Mouse (Mus musculus) stomach, postnatal 0 days (tissue): ENCODE data around the gene Adcy9. TPM values are rescaled to one million over a fixed set of nuclear protein-coding genes. Genes with fewer than 3 reads are reported as not detected.

ENCODE experiments used
- ATAC-seq: fragments of 200-750 bp; cut with Nextera tagmentation; 2 replicates; pipeline ENCODE4 v1.8.0; 2017; ENCODE audit not compliant: low FRiP score, low TSS enrichment
- DNase-seq: peaks from one replicate; pipeline ENCODE4 v3.0.0-alpha.2; 2016; ENCODE audit warnings: low spot score
- H3K27ac ChIP-seq: fragments of 300-500 bp; sonication (generic); replicated peaks from 2 replicates; pipeline ENCODE4 v1.5.1; 2014; ENCODE audit warnings: mild to moderate bottlenecking, control low read depth
- H3K27me3 ChIP-seq: fragments of 300-500 bp; sonication (generic); 2 replicates; pipeline ENCODE4 v1.6.1; 2014; ENCODE audit warnings: low read length; ENCODE audit not compliant: control insufficient read depth, insufficient read depth
- H3K36me3 ChIP-seq: fragments of 300-500 bp; sonication (generic); 2 replicates; pipeline ENCODE4 v1.6.1; 2014; ENCODE audit warnings: low read length, mixed read lengths; ENCODE audit not compliant: control insufficient read depth, insufficient read depth
- H3K4me1 ChIP-seq: fragments of 300-500 bp; sonication (generic); replicated peaks from 2 replicates; pipeline ENCODE4 v1.6.1; 2014; ENCODE audit warnings: antibody characterized with exemption; ENCODE audit not compliant: control insufficient read depth, insufficient read depth
- H3K4me2 ChIP-seq: fragments of 300-500 bp; sonication (generic); replicated peaks from 2 replicates; pipeline ENCODE4 v1.6.1; 2014; ENCODE audit warnings: low read depth, mild to moderate bottlenecking, control low read depth, moderate library complexity
- H3K4me3 ChIP-seq: fragments of 300-500 bp; sonication (generic); 2 replicates; pipeline ENCODE4 v1.5.1; 2014; ENCODE audit warnings: low read depth, low read length, control low read depth
- H3K9ac ChIP-seq: fragments of 300-500 bp; sonication (generic); 2 replicates; pipeline ENCODE4 v1.6.1; 2014; ENCODE audit warnings: mild to moderate bottlenecking, low read length, control low read depth, mixed read lengths
- H3K9me3 ChIP-seq: fragments of 300-500 bp; sonication (generic); 2 replicates; pipeline ENCODE4 v1.6.1; 2016; ENCODE audit warnings: low read length; ENCODE audit not compliant: control insufficient read depth
- CTCF ChIP-seq: IDR thresholded peaks from 2 replicates; pipeline ENCODE4 v1.5.1; 2016; ENCODE audit warnings: antibody characterized with exemption, low read depth, mild to moderate bottlenecking, moderate library complexity
- EP300 ChIP-seq: optimal IDR thresholded peaks from 2 replicates; pipeline ENCODE3; 2016; ENCODE audit warnings: antibody characterized with exemption
- WGBS: fragments of 180-500 bp; shearing (Covaris S2); extraction: QIAGEN DNeasy Blood & Tissue Kit; methylation state at CpG from one replicate; pipeline ENCODE4 v1.1.7; 2014; 5-methylcytosine and 5-hydroxymethylcytosine counted together
- polyA plus RNA-seq: library from polyadenylated mRNA; unstranded; fragments of >200 nt; fragmentation: Nextera tagmentation; extraction: Ambion mirVana; gene quantifications from 2 replicates; pipeline ENCODE4 v1.2.1, GENCODE M21; 2015

Gene Adcy9
- polyA plus RNA-seq, 1 experiment from 2014 or later, result 1.2 TPM

GRCm38 (mm10) chr16:4337269-4337668 is 83.0 kb downstream of the Adcy9 start:
- WGBS, result 56% methylated on average over 4 of the region's 4 CpGs
- Histone ChIP-seq H3K9me3 (no peaks in the 10 kb centered on the region), H3K4me3 (no peak overlapping the region), H3K27me3 (no peaks in the 10 kb centered on the region), H3K4me1 (no peaks in the 10 kb centered on the region), H3K9ac (no peak overlapping the region), H3K36me3 (no peaks in the 10 kb centered on the region), H3K4me2 (no peak overlapping the region), H3K27ac (no peak overlapping the region)
- DNase-seq (no peak), ATAC-seq (no peak)
- TF ChIP-seq CTCF (no peak), EP300 (no peak)

DNA sequence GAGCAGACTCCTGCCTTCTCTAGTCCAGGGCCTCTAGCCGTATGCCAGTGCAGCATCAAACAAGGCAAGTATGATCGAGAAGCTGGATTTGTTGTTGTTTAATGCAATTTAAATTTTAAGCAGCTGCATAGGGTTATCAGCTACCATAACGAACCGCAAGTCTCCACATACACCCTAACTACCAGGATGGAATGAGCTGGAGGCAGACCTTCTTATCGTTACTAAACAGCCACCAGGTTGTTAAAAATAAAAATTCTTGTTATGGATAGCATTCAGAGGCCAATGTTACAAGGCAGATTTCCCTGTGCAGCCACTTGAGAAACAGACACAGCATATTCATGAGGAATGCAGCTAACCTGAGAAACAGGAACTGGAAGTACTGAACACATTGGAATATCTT is 86.5 kb downstream of the Adcy9 start:
- no peak overlapping the region for H3K9ac ChIP-seq
- DNase-seq (no peak), ATAC-seq (no peak)
- no peak overlapping the region for H3K27ac ChIP-seq
- H3K36me3 ChIP-seq, result no peaks in the 10 kb centered on the region
- WGBS, result 87% methylated on average over 5 of the region's 5 CpGs
- no peaks in the 10 kb centered on the region for H3K27me3 ChIP-seq
- TF ChIP-seq EP300, result no peak
- no peak for TF ChIP-seq CTCF
- H3K4me1 ChIP-seq, result no peaks in the 10 kb centered on the region
- no peak overlapping the region for H3K4me3 ChIP-seq
- H3K4me2 ChIP-seq, result no peak overlapping the region
- H3K9me3 ChIP-seq, result no peaks in the 10 kb centered on the region

GRCm38 (mm10) chr16:4333371-4333770 is 86.9 kb downstream of the Adcy9 start:
- Histone ChIP-seq H3K4me3 (no peak overlapping the region), H3K27me3 (no peaks in the 10 kb centered on the region), H3K4me2 (no peak overlapping the region), H3K4me1 (no peaks in the 10 kb centered on the region), H3K27ac (no peak overlapping the region), H3K9me3 (no peaks in the 10 kb centered on the region), H3K36me3 (no peaks in the 10 kb centered on the region), H3K9ac (no peak overlapping the region)
- TF ChIP-seq EP300, result no peak
- no peak for TF ChIP-seq CTCF
- ATAC-seq (no peak), DNase-seq (no peak)
- WGBS, result 87% methylated on average over 2 of the region's 2 CpGs

GRCm38 (mm10) chr16:4327081-4327480 is 93.2 kb downstream of the Adcy9 start:
- no peak for DNase-seq
- Histone ChIP-seq H3K4me2 (no peak overlapping the region), H3K27ac (no peak overlapping the region), H3K27me3 (no peaks in the 10 kb centered on the region), H3K9me3 (no peaks in the 10 kb centered on the region), H3K4me1 (no peaks in the 10 kb centered on the region), H3K9ac (no peak overlapping the region), H3K36me3 (no peaks in the 10 kb centered on the region), H3K4me3 (no peak overlapping the region)
- ATAC-seq, result no peak
- TF ChIP-seq EP300, result no peak
- no peak for TF ChIP-seq CTCF

- no peaks in the 10 kb centered on the region for H3K4me1 ChIP-seq
- no peak for ATAC-seq
- 88% methylated on average over 2 of the region's 2 CpGs for WGBS
Observed at GRCm38 (mm10) chr16:4325801-4326200, 94.5 kb downstream of the Adcy9 start.

DNA sequence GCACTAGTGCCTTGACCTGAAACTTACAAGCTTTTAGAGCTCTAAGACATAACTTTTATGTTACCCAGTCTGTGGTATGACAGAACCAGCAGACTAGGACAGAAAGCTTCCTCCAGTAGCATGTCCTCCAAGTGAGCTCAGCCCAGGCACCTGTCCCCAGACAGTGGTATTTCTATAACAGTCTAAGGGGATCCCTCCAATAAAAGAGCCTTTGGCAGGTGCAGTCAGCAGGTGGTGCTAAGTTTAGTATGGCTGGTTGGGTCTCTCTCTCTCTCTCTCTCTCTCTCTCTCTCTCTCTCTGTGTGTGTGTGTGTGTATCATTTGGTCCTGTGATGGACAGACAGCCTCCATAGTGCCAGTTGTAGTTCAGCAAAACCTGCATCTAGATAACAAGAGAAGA is 95.3 kb downstream of the Adcy9 start:
- Histone ChIP-seq H3K4me1 (no peaks in the 10 kb centered on the region), H3K27ac (no peak overlapping the region), H3K9ac (no peak overlapping the region), H3K4me3 (no peak overlapping the region), H3K4me2 (no peak overlapping the region), H3K9me3 (no peaks in the 10 kb centered on the region), H3K36me3 (no peaks in the 10 kb centered on the region), H3K27me3 (no peaks in the 10 kb centered on the region)
- ATAC-seq (no peak), DNase-seq (no peak)
- no peak for TF ChIP-seq CTCF
- no peak for TF ChIP-seq EP300

More at GRCm38 (mm10) chr16:4325801-4326200, 94.5 kb downstream of the Adcy9 start:
- Histone ChIP-seq H3K27me3 (no peaks in the 10 kb centered on the region), H3K4me3 (no peak overlapping the region), H3K9me3 (no peaks in the 10 kb centered on the region), H3K9ac (no peak overlapping the region), H3K4me2 (no peak overlapping the region), H3K36me3 (no peaks in the 10 kb centered on the region), H3K27ac (no peak overlapping the region)
- TF ChIP-seq EP300, result no peak
- no peak for TF ChIP-seq CTCF
- DNase-seq, result no peak
